Mouse (Mus musculus): ENCODE data around the gene Tpi1.
A peak's percentile ranks its signal among the peaks of the same experiment; 100 is the strongest.
"Not testable (repeated sequence)": the region's sequence is repeated elsewhere in the genome, so short reads cannot be mapped to it uniquely, and the experiment has no call there.

Gene Tpi1

DNA sequence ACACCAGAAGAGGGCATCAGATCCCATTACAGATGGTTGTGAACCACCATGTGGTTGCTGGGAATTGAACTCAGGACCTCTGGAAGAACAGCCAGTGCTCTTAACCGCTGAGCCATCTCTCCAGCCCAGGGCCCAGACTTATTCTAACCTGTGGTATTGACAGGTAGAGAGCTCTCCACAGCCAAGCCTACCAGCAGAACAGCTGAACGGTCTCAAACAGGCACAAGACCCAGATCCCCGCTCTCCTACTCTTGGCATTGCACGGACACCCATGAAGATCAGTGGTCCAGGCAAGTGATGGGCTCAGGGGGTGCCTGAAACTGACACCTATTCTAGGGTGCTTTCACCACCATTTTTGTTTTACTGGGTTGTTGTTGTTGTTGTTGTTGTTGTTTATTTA, 17.1 kb upstream of the Tpi1 start:
- not testable (repeated sequence) for DNase-seq

DNA sequence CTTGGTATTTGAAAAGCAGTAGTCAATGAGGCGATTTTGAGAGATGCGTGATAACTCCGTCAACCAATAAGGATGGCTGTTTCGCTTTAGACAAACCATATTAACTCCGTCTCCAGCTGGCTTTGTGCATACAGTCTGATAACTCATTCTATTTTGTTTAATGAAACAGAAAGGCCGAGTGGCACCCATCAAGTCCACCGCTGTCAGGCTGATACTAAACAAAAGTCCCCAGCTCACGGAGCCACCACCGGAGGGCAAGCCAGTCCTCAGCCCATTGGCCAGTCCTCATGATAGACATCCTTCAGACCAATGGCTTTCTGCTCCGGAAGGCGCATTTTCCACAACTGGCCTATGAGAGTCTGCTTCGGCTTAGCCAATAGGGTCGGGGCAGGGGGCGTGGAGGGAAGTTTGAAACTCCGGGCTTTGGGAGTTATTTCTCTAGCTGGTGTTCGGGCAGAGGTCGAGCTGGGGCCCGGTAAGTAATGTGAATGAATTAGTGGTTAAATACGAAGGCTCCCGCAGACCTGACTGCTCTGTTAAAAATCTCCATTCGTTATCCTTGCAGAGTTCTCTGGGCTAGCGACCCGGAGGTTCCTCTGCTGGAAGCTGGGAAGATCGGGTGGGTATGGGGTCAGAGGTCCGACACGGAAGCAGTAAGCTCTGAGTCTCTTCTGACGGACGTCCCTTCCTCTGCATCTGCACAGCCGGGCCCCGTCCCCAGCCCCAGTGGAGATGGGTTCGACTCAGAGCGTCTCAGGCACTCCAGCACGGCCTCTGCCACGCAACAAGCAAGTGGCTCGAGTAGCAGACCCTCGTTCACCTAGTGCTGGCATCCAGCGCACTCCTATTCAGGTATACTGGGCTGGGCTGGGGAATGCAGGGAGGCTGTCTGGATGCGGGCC, 16.0 kb upstream of the Tpi1 start:
- DNase-seq: peak; percentile 83

DNA sequence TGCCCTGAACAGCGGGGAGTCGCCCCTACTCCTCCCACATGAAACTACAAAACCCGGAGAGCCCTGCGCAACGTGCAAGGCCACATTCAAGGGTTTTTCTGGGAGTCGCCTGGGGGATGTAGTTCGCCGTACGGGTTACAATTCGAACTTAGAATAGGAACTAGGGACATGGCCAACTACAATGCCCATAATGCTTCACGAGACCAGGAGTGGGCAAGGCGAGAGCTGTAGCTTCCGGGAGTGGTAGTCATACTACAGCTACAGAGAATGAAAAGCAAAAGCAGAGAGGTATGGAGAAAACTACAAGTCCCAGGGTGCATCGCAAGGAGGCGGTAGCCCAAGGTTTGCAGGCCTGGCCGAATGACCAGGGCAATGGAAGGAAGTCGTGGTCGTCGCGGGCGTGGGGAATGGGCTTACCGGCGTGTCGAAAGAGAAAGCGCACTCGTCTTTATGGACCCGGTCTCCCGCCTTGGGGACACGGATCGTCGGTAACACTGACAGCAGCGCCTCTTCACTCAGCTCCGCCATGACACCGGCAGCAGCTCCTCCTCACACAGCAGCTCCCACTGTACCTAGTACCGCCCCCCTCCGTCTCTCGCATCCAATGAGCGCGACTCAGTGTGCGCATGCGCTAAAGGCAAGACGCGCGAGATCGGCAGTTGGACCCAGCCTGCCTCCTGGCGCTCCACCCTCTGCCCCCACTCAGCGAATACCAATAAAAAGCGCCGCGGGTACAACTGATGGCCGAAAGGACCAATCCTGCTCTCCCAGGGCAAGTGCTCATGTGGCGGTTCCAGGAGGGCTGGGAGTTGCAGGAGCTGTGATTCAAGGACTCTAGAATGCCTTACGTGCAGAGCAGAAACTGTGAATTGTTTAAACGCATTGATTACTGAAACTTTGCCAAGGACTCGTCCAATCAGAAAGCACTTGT, 15.0 kb upstream of the Tpi1 start, which contains the start of the genes Usp5 and Cdca3:
TSS of gene Usp5 (minus strand) at position 617 of the 931 bp plus-strand sequence.
TSS of gene Cdca3 (plus strand) at position 680 of the 931 bp plus-strand sequence.
- peak; percentile 97 for DNase-seq

DNA sequence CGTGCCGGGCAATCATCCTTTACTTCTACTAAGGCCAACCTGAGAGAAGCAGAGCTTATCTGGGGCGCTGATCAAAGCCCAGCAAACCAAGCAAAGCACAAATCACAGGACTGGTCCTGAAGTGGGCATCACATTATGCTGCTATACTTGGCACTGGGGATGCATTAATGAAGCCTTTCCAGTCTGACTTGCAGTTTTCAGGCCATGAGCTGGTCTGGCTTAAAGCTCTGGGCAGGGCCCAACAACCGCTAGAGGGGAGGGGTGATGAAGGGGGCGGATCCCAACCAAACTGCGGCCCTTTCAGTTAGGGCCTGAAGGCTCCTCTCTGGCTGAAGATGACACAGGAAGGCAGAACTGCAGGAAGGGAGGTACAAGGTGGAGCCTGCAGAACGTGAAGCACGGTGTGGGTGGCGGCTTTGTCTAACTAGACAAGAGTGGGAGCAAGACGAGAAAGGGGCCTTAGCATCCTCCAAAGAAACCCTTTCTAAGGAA, 14.1 kb upstream of the Tpi1 start:
- peak; percentile 33 for DNase-seq

DNA sequence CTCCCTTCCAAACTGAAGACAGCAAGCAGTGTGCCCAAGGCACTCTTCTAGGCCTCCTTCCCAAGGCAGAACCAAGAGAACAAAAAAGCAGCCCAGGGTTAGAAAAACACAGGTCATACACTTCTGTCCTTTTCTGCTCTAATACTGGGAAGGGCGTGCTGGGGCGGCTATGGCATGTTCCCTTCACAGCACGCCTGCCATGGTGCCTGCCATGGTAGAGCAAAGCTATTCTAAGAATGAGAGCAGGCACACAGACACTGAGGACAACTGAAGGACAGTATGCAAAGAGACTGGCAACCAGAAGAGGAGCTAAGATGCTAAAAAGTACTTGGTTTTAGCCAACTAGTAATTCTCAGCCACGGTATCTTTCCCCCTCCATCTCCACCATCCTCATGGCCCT, 8.0 kb upstream of the Tpi1 start:
- DNase-seq: no peak

DNA sequence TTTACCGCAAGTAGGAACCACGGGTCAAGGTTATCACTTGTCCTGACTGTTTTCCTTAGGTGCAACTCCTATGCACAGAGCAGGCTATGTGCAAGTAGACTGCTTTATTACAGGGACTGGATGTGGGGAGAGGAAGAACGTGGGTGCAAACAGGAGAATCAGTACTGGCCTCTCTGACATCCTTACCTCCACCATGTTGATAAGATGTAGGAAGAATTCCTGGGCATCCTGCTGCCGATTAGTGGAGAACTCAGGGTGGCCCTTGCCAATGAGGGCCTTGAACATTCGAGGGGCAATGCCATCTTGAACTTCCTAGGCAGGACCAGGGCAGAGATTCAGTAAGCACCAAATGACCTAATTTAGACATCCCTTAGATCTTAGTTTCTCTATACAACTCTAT, 6.8 kb upstream of the Tpi1 start:
- no peak for DNase-seq

DNA sequence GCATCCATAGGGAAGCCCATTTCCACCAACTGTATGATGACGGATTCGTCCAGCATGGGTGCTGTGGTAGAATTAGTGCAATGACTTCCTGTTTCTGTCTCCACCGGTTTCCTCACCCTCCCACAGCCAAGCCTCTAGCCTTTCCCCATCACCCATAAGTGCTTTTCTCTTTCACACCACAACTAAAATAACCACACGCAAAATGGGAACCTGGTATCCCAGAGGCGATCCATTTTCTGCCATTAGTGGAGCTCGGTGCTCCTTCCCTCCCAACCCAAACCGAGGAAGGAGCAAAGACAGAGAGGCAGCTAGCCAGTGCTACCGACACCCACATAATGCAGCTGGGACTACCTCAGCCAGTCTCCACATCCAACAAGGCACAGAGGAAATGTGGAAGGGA, 3.9 kb upstream of the Tpi1 start:
- DNase-seq: no peak

DNA sequence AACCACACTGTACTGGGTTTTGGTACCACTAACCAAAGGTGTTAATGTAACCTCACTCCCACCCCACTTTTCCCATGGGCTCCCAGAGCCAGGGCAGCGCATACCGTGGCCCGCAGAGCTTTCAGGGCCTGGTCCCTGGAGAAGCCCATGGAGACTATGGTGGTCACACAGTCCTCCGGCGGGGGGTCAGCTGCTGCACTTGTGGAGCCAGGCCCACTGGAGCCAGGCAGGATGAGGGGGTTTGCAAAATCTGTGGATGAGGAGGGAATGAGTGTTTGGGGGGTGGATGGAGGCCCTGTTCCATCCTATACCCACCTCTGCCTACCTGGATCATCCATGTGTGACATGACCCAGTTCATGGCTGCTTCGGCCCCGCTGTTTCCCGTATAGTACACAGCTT, 3.5 kb upstream of the Tpi1 start:
- no peak for DNase-seq

DNA sequence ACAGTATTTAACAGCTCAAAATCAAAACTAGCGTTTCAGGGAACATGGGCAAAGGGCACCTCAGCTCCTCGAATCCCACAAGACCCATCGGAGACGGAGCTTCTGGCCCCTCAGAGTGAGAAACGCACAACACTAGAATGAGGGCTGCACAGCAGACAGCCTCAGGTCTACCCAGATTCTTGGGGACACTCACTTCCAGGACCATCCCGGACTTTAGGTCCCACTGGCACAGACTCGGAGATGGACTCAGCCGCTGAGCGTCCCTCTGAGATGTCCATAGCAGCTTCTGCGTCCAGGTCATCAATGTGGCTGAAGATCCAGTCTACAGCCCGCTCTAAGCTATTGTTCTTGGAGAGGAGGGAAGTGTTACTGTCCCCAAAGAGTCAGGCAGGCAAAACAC, 3.0 kb upstream of the Tpi1 start:
- no peak for DNase-seq

DNA sequence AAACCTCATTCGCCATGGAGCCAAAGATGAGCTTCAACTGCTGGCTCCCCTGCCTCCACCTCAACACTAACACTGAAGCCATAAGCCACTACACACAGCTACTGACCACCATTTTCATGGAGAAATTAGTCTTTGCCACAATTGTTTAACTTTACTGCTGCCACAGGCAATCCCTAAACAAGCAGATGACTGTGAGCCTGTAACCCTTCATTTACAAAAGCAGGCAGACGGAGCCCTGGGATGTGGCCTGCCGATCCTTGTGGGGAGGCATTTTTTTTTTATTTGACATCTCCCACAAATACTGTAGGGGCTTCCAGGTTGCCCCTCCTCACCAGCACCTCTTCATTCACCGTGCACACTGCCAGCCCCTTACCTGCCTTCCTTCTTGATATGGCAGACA, 2.5 kb upstream of the Tpi1 start:
- DNase-seq: no peak

DNA sequence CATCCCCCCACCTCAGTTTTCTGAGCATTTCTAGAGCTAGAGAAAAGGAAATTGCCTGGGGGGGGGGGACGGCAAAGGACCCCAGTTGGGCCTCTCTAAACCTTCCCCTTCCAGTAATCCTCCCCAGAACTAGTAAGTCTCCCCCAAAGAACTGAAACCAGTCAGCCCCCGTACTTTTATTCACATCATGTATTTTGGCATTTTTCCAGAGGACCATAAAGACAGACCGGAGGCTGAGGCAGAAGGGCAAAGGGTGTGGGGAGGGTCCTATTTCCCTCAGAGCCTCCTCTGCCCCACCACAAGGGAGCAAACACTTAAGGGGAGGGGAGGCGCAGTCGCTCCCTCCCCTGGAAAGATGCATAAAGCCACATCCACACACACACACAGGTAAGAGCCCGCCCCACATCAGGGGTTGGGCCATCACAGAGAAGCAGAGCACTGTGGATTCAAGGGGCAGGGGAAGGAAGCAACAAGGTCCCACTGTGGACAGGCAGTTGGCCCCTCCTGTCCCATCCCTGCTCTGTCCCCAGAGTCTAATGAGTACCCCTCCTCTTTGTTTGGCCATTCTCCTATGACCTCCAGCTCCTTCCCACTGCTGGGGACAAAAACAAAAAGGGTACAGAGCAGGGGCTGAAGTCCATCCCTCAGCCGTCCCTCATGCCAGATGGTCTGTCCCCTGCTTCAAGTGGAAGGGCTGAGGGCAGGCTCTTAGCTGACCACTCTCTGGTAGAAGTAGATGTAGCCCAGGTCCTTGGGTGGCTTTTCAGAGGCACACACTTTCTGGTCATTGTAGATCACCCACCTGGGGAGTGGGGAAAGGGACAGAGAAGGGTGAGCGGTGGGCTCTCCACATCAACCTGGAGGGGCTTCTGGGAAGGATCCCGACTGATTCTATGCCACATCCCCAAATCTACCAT, 1.0 kb upstream of the Tpi1 start:
- DNase-seq: no peak

DNA sequence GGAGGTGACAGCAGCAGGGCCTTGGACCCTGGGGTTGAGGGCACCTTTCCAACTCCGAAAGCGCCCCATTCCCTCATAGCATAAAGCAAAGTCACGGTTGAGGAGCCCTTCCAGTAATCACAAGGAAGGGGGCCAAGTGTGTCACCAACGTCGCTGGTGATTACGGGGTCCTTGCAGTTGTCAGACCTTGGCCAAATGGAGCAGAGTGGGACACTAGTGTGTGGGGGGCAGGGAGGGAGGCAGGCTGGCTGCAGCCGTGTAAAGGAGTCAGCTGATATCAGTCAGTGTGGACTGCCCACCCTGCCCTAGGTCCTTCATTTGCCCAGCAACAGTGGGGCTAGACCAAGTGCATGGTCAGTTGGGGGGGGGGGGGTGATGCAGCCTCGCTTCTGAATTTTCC, 352 bp upstream of the Tpi1 start:
- DNase-seq: no peak

DNA sequence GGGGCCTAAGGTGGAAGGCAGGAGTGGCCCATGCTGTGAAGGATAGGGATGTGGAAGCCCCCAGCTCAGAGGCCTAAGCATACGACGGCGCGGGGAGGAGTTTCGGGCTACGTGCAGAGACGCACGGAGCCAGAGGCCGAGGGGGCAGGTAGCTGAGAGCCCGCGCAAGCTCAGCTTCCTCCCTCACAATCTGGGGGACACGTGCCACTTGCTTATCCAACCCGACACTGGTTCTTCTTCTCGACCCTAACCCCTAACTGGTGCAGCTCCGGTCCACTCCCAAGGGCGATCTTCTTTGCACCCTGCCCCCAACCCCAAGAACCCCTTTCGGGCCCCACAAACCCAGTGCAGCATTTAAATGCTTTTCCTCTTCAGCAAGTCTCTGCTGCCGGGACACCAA, 600 bp downstream of the Tpi1 start:
- peak; percentile 76 for DNase-seq

DNA sequence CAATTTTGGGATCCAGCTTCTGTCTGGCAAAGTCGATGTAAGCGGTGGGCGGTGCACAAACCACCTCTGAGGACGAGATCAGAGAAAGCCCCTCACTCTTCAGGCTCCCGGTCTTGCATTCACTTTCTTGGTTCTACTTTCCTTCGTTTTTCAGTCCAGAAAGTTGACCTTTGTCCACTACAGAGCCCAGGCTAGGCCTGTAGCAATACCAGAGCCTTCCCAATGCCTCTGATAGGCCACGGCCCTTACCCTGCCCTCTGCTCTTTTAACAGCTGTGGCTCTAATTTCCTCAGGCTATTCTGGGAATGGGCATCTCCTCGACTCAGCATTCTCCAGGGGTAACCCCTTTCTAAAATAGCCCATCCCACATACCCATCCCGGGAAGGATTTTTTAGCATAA, 1.2 kb downstream of the Tpi1 start:
- DNase-seq: no peak

DNA sequence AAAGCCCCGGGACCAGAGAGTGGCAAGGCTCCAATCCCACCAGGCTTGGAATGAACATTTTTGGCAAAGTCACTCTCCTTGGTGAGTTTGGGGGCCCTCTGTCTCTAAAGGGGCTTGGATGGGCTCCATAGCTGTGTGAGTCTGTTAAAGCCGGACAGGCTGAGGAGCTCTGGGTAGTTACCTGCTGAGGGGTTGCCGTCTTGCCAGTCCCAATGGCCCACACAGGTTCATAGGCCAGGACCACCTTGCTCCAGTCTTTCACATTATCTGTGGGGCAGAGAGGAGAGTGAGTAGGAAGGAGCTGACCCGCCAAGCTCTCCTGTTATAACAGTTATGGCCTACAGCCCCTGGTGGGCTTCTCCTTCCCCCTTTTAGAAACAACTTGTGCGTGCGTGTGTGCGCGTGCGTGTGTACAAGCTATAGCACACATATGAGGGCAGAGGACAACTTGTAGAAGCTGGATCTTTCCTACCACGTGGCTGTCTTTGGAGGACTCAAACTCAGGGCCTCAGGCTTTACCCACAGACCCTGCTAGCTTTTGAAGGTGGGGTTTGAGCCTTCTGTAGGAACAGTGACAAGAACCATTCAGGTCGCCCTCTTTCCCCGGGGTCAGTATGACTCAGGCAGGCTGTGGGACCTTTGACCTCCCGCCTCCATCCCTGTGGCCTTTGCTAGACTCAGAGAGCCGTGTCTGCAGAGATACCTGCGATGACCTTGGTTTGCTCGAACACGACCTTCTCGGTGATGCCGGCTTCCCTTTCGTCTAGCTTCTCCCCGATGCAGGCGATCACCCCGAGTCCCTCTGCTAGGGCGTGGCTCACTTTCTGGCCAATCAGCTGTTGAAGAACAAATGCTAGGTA, 2.2 kb downstream of the Tpi1 start:
- no peak for DNase-seq

DNA sequence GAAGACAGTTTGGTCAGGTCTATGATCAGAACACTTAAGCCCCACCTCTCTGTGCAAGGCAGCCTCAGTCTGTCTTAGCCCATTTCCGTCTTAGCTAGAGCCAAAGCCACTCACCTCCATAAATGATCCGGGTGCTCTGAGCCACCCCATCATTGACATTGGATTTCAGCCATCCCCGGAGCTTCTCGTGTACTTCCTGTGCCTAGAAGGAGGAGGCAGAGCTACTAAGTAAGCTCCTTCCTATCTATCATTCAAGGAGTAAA, 2.8 kb downstream of the Tpi1 start:
- DNase-seq: no peak

DNA sequence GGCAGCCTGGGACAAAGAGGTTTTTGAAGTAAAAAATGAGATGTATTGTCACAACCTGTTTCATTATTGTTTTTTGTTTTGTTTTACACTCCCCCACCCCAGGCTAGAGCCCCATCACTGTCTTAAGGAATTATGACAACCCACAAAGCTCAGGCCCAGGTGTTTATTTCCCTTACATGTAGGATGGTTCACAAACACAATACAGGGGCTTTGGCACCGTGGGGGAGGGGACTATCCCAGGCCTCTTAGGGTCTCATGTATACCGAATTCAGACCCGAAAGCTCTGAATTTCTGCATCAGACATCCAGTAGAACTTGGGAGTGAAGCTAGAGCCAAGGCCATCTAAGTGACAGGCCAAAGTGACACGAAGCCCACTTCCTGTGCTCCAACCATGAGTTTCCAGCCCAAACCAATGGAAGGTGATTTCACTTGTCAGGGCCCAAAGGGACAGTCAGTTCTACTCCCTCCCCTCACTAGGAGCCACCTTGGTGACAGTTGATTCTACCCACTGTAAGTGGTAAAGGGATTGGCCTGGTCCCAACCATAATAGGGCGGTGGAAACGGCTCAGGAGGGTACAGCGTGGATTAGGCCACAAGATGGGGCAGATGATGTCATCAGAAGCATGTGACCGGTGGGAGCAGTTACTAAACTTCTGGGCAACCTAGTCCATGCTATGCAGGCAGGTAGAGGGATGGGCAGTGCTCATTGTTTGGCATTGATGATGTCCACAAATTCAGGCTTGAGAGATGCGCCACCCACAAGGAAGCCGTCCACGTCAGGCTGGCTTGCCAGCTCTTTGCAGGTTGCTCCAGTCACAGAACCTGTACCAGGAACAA, 3.3 kb downstream of the Tpi1 start:
- not testable (repeated sequence) for DNase-seq

DNA sequence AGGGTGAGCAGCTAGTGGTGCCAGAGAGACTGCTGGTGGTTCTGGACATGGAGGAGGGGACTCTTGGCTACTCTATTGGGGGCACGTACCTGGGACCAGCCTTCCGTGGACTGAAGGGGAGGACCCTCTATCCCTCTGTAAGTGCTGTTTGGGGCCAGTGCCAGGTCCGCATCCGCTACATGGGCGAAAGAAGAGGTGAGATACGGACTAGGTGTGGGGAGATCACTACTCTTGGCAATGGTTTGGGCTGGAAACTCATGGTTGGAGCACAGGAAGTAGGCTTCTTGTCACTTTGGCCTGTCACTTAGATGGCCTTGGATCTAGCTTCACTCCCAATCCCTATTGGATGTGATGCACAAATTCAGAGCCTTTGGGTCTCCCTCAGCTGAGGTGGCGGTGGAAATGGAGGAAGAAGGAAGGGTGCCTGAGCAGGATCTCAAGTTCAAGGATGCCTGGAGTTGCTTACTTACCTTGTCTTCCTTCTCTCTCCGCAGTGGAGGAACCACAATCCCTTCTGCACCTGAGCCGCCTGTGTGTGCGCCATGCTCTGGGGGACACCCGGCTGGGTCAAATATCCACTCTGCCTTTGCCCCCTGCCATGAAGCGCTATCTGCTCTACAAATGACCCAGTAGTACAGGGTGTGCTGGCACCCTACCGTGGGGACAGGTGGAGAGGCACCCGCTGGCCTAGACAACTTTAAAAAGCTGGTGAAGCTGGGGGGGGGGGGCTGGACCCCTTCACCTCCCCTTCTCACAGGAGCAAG, 4.1 kb downstream of the Tpi1 start:
- no peak for DNase-seq

DNA sequence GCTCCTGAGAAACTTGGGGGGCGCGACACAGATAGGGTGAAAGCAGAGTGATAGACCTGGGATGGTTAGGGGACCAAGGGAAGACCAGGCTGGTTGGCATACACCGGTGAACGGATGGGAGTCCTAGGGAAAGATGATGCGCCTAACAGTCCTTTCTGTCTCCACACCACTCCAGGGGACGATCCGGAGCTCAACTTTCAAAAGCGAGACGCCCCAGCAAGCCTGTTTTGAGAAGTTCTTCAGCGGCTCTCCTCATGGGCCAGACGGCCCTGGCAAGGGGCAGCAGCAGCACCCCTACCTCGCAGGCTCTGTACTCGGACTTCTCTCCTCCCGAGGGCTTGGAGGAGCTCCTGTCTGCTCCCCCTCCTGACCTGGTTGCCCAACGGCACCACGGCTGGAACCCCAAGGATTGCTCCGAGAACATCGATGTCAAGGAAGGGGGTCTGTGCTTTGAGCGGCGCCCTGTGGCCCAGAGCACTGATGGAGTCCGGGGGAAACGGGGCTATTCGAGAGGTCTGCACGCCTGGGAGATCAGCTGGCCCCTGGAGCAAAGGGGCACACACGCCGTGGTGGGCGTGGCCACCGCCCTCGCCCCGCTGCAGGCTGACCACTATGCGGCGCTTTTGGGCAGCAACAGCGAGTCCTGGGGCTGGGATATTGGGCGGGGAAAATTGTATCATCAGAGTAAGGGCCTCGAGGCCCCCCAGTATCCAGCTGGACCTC, 4.9 kb downstream of the Tpi1 start:
- peak; percentile 70 for DNase-seq

Measured in right cerebral cortex, postnatal 14 days (tissue).